Mouse (Mus musculus) liver, embryonic 16.5 days (tissue): ENCODE data around the gene Magea5. TPM values are rescaled to one million over a fixed set of nuclear protein-coding genes. Genes with fewer than 3 reads are reported as not detected.
"Not testable (repeated sequence)": the region's sequence is repeated elsewhere in the genome, so short reads cannot be mapped to it uniquely, and the experiment has no call there.

Experiments
- ATAC-seq: fragments of 200-750 bp; cut with Nextera tagmentation; 2 replicates; pipeline ENCODE4 v1.8.0; 2017; ENCODE audit warnings: low read depth, mild to moderate bottlenecking, moderate number of reproducible peaks, moderate library complexity
- H3K27ac ChIP-seq: fragments of 300-500 bp; sonication (generic); 2 replicates; pipeline ENCODE4 v1.5.1; 2014; ENCODE audit warnings: mild to moderate bottlenecking, low read length
- H3K27me3 ChIP-seq: fragments of 300-500 bp; sonication (generic); 2 replicates; pipeline ENCODE4 v1.6.1; 2014; ENCODE audit warnings: low read depth, low read length, mixed read lengths; ENCODE audit not compliant: control insufficient read depth, insufficient read depth
- H3K36me3 ChIP-seq: fragments of 300-500 bp; sonication (generic); 2 replicates; pipeline ENCODE4 v1.6.1; 2014; ENCODE audit warnings: mild to moderate bottlenecking; ENCODE audit not compliant: control insufficient read depth, insufficient read depth
- H3K4me1 ChIP-seq: fragments of 300-500 bp; sonication (generic); 2 replicates; pipeline ENCODE4 v1.6.1; 2014; ENCODE audit warnings: low read depth, low read length, mixed read lengths; ENCODE audit not compliant: control insufficient read depth
- H3K4me2 ChIP-seq: fragments of 300-500 bp; sonication (generic); 2 replicates; pipeline ENCODE4 v1.6.1; 2014; ENCODE audit warnings: low read depth, low read length, mixed read lengths
- H3K4me3 ChIP-seq: fragments of 300-500 bp; sonication (generic); 2 replicates; pipeline ENCODE4 v1.5.1; 2014; ENCODE audit warnings: low read depth, mild to moderate bottlenecking, low read length
- H3K9ac ChIP-seq: fragments of 300-500 bp; sonication (generic); 2 replicates; pipeline ENCODE4 v1.6.1; 2014; ENCODE audit warnings: low read depth, low read length
- H3K9me3 ChIP-seq: fragments of 300-500 bp; sonication (generic); replicated peaks from 2 replicates; pipeline ENCODE4 v1.6.1; 2016; ENCODE audit warnings: low read length; ENCODE audit not compliant: control insufficient read depth
- WGBS: fragments of 180-500 bp; shearing (Covaris S2); extraction: QIAGEN DNeasy Blood & Tissue Kit; methylation state at CpG from one replicate; pipeline ENCODE4 v1.1.7; 2014; ENCODE audit not compliant: insufficient replicate concordance; 5-methylcytosine and 5-hydroxymethylcytosine counted together
- polyA plus RNA-seq: library from polyadenylated mRNA; unstranded; fragments of >200 nt; fragmentation: Nextera tagmentation; extraction: Ambion mirVana; gene quantifications from 2 replicates; pipeline ENCODE4 v1.2.1, GENCODE M21; 2015

Gene Magea5
- not detected in 2 replicates for polyA plus RNA-seq

GRCm38 (mm10) chrX:155063045-155063444 lies at the start of gene Magea5:
TSS of gene Magea5 (minus strand) at chrX:155063145.
- WGBS: 61% methylated on average over 15 of the region's 16 CpGs
- H3K36me3 ChIP-seq, H3K4me2 ChIP-seq, H3K4me1 ChIP-seq, H3K9me3 ChIP-seq, H3K9ac ChIP-seq, H3K27me3 ChIP-seq, H3K27ac ChIP-seq, H3K4me3 ChIP-seq, ATAC-seq: not testable (repeated sequence)

DNA sequence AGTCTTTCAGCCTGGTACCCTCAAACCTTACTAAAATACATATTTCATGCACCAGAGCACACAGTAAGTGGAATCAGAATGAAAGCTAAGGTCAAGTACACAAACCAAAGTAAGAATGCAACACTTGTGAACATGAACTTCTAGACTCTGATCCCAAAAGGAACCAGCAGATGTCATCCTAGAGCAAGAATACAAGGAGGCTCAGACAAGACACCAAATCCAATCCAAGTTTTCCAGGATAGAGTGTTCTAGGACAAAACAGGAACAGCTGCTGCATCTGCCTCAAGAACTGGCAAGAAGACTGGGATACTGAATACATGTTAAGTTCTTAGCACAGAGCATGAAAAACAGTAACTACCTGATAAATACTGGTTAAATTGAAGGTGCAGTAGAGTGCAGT lies 35.1 kb upstream of the Magea5 start:
- Histone ChIP-seq H3K4me1 (no peaks in the 10 kb centered on the region), H3K36me3 (no peaks in the 10 kb centered on the region), H3K27ac (no peak overlapping the region), H3K4me3 (no peak overlapping the region), H3K9me3 (no peaks in the 10 kb centered on the region), H3K4me2 (no peak overlapping the region), H3K9ac (no peak overlapping the region), H3K27me3 (no peaks in the 10 kb centered on the region)
- no peak for ATAC-seq

- H3K27ac ChIP-seq, H3K27me3 ChIP-seq, H3K4me2 ChIP-seq, H3K4me1 ChIP-seq, H3K9me3 ChIP-seq, H3K9ac ChIP-seq, H3K4me3 ChIP-seq, ATAC-seq, H3K36me3 ChIP-seq: not testable (repeated sequence)
- 56% methylated on average over 3 of the region's 4 CpGs for WGBS
Observed at GRCm38 (mm10) chrX:155093566-155093965, 30.6 kb upstream of the Magea5 start, which contains the start of gene Magea2. TSS of gene Magea2 (minus strand) at chrX:155093666.

DNA sequence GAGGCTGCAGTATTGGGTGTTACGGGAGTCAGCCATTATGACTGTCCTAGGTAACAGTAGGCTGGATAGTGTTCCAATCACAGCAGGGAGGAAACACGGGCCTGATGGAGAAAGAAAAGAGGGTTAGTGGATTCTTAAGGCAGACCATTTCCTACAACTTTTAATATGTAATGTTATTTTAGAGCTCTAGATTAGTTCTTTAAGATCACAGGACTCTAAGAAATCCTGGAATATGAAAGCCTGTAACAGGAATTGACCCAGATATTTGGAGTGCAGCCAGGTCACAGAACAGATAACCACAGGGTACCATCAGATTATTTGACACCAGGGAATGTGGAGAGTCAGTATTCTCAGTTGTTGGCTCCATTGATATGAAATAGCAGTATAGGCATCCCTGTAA lies 26.7 kb upstream of the Magea5 start, which contains the start of gene Magea1:
Magea1 (minus strand) TSS at position 101 of the 400 bp plus-strand sequence.
- not testable (repeated sequence) for H3K9ac ChIP-seq, H3K9me3 ChIP-seq, H3K27ac ChIP-seq, H3K36me3 ChIP-seq, ATAC-seq, H3K4me3 ChIP-seq, H3K4me2 ChIP-seq, H3K27me3 ChIP-seq, H3K4me1 ChIP-seq
- 63% methylated on average over 1 of the region's 2 CpGs for WGBS

Other genes starting within 250 kb of the Magea5 start
- not detected in 2 replicates for gene Cldn34b1, start 172.9 kb downstream of the Magea5 start, polyA plus RNA-seq
- gene Magea6, start 127.2 kb downstream of the Magea5 start, polyA plus RNA-seq: not detected in 2 replicates
- gene Magea3, start 113.6 kb downstream of the Magea5 start, polyA plus RNA-seq: not detected in 2 replicates
- gene Magea8, start 67.3 kb downstream of the Magea5 start, polyA plus RNA-seq: not detected in 2 replicates
- gene Magea1, start 26.6 kb upstream of the Magea5 start, polyA plus RNA-seq: not detected in 2 replicates
- gene Magea2, start 30.5 kb upstream of the Magea5 start, polyA plus RNA-seq: not detected in 2 replicates
- gene Cldn34b2, start 65.3 kb upstream of the Magea5 start, polyA plus RNA-seq: not detected in 2 replicates
- gene Sat1, start 153.3 kb upstream of the Magea5 start, polyA plus RNA-seq: 104 and 110 TPM in 2 replicates
- gene Acot9, start 199.3 kb upstream of the Magea5 start, polyA plus RNA-seq: 9.9 and 11.0 TPM in 2 replicates